Mouse (Mus musculus) thymus, adult 2 months (tissue): ENCODE data around the gene Pbx2.

Source experiments
- CTCF ChIP-seq: fragments of 200-500 bp; IDR thresholded peaks from 2 replicates; pipeline ENCODE4 v1.5.1; 2012; ENCODE audit warnings: mild to moderate bottlenecking, control low read depth, low read length, moderate library complexity, borderline replicate concordance; ENCODE audit not compliant: control insufficient read depth, poor library complexity, insufficient read depth; ENCODE audit errors: extremely low read depth
- POLR2A ChIP-seq: fragments of 200-500 bp; IDR thresholded peaks from 2 replicates; pipeline ENCODE4 v1.6.1; 2012; ENCODE audit warnings: mild to moderate bottlenecking, low read length, control low read depth, moderate library complexity; ENCODE audit not compliant: control insufficient read depth, poor library complexity, insufficient read depth; ENCODE audit errors: extremely low read depth

DNA sequence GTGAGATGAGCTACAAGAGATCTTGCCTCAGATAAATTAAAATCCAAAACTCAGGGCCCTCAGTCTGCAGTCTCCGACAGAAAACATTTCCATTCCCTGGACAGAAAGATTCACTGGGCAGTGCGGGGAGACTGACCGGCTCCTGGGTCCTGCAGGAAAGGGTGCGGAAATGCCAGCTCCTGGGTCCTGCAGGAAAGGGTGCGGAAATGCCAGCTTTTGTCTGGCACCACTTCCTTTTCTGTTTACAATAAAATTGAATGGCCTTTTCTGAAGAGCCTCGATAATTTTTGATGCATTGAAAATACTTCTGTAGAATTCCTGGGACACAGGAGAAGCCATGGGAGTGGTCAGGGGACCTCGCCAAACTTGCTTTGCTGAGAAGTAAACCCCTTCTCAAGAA lies 31.9 kb upstream of the Pbx2 start:
- TF ChIP-seq CTCF = no peak
- no peak for TF ChIP-seq POLR2A
